Mouse (Mus musculus) neural tube, embryonic 12.5 days (tissue): ENCODE results near the gene Ntn1. TPM values are rescaled to one million over a fixed set of nuclear protein-coding genes. Genes with fewer than 3 reads are reported as not detected.

ENCODE experiments used
- ATAC-seq: fragments of 200-750 bp; cut with Nextera tagmentation; 2 replicates; pipeline ENCODE4 v1.8.0; 2017; ENCODE audit warnings: low read depth, mild to moderate bottlenecking, moderate TSS enrichment, moderate library complexity; ENCODE audit not compliant: low FRiP score
- H3K27ac ChIP-seq: fragments of 300-500 bp; sonication (generic); 2 replicates; pipeline ENCODE4 v1.5.1; 2016
- H3K27me3 ChIP-seq: fragments of 300-500 bp; sonication (generic); replicated peaks from 2 replicates; pipeline ENCODE4 v1.6.1; 2016; ENCODE audit warnings: mild to moderate bottlenecking
- H3K36me3 ChIP-seq: fragments of 300-500 bp; sonication (generic); 2 replicates; pipeline ENCODE4 v1.6.1; 2016; ENCODE audit warnings: mild to moderate bottlenecking
- H3K4me1 ChIP-seq: fragments of 300-500 bp; sonication (generic); 2 replicates; pipeline ENCODE4 v1.6.1; 2016
- H3K4me2 ChIP-seq: fragments of 300-500 bp; sonication (generic); replicated peaks from 2 replicates; pipeline ENCODE4 v1.6.1; 2016; ENCODE audit warnings: mild to moderate bottlenecking
- H3K4me3 ChIP-seq: fragments of 300-500 bp; sonication (generic); 2 replicates; pipeline ENCODE4 v1.5.1; 2016
- H3K9ac ChIP-seq: fragments of 300-500 bp; sonication (generic); 2 replicates; pipeline ENCODE4 v1.6.1; 2016; ENCODE audit warnings: mild to moderate bottlenecking
- H3K9me3 ChIP-seq: fragments of 300-500 bp; sonication (generic); 2 replicates; pipeline ENCODE4 v1.6.1; 2016; ENCODE audit warnings: mild to moderate bottlenecking
- WGBS: fragments of 180-500 bp; shearing (Covaris S2); methylation state at CpG from one replicate; pipeline ENCODE4 v1.1.7; 2016; 5-methylcytosine and 5-hydroxymethylcytosine counted together
- polyA plus RNA-seq: library from polyadenylated mRNA; unstranded; fragments of >200 nt; fragmentation: Nextera tagmentation; extraction: Ambion mirVana; gene quantifications from 2 replicates; pipeline ENCODE4 v1.2.1, GENCODE M21; 2016

Gene Ntn1
- 48.0 and 48.2 TPM in 2 replicates for polyA plus RNA-seq

GRCm38 (mm10) chr11:68400727-68401219, at the start of gene Ntn1:
Gene Ntn1, minus strand, starts transcription at chr11:68400823.
- H3K9ac ChIP-seq: peak within 1 kb of the TSS; percentile 64
- H3K4me1 ChIP-seq: peaks cover 24% of the 10 kb centered on the region
- 5% methylated on average over 11 of the region's 11 CpGs for WGBS
- peak within 1 kb of the TSS; percentile 47 for H3K4me3 ChIP-seq
- no peaks in the 10 kb centered on the region for H3K36me3 ChIP-seq
- peak within 1 kb of the TSS; percentile 91 for H3K4me2 ChIP-seq
- H3K27me3 ChIP-seq: peaks cover 42% of the 10 kb centered on the region
- no peak for ATAC-seq
- H3K27ac ChIP-seq: peak within 1 kb of the TSS; percentile 23; the same call in 1 of the 2 replicates
- no peaks in the 10 kb centered on the region for H3K9me3 ChIP-seq

GRCm38 (mm10) chr11:68448356-68448755, 47.7 kb upstream of the Ntn1 start:
- H3K4me1 ChIP-seq: peaks cover 11% of the 10 kb centered on the region; the same call in 1 of the 2 replicates
- no peaks in the 10 kb centered on the region for H3K27me3 ChIP-seq
- no peaks in the 10 kb centered on the region for H3K9me3 ChIP-seq
- no peak overlapping the region for H3K4me3 ChIP-seq
- no peak overlapping the region for H3K9ac ChIP-seq
- no peak overlapping the region for H3K27ac ChIP-seq
- no peak for ATAC-seq
- no peak overlapping the region for H3K4me2 ChIP-seq
- H3K36me3 ChIP-seq: no peaks in the 10 kb centered on the region
- WGBS: 90% methylated on average over 7 of the region's 7 CpGs

DNA sequence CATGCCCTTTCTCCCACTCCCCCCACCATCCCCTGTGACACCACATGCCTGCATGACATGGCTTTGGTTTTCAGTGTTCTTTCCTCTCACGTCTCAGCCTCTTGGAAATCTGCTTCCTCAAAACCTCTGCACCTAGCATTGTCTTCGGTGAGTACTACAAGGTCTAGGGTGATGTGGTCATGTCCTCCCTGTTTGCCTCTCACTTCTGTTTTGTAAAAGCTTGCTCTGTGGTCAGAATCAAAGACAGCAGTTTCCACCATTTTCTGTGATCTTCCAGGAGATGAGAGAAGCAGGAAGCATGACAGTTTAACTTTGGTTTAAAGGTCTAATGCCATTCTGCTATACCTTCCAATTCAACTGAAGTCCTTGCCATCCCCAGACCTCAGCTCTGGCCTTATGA, 46.6 kb upstream of the Ntn1 start:
- Histone ChIP-seq H3K9ac (no peak overlapping the region), H3K9me3 (no peaks in the 10 kb centered on the region), H3K36me3 (no peaks in the 10 kb centered on the region), H3K4me1 (peaks cover 11% of the 10 kb centered on the region; the same call in 1 of the 2 replicates), H3K27ac (no peak overlapping the region), H3K4me3 (no peak overlapping the region), H3K4me2 (no peak overlapping the region), H3K27me3 (no peaks in the 10 kb centered on the region)
- ATAC-seq: no peak
- WGBS: 92% methylated on average over 2 of the region's 2 CpGs

DNA sequence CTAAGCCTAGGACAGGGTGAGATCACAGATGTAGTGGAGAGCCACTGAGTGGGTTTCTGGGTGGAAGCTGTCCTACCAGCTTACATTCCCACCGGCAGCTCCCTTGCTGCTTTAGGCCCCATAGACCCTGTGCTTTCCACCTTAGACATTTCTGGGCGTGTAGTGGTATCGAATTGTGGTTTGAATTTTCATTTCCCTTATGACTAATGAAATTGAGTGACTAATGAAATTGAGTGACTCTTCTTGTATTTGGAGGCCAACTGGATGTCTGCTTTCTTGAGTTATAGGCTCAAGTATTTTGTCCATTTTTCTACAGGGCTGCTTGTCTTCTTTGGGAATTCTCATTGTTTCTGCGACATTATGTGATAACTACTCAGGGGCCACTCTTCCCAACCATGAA, 45.9 kb upstream of the Ntn1 start:
- Histone ChIP-seq H3K9me3 (no peaks in the 10 kb centered on the region), H3K9ac (no peak overlapping the region), H3K27me3 (no peaks in the 10 kb centered on the region), H3K4me2 (no peak overlapping the region), H3K4me3 (no peak overlapping the region), H3K4me1 (peaks cover 11% of the 10 kb centered on the region; the same call in 1 of the 2 replicates), H3K27ac (no peak overlapping the region), H3K36me3 (no peaks in the 10 kb centered on the region)
- 90% methylated on average over 4 of the region's 4 CpGs for WGBS
- ATAC-seq: no peak

DNA sequence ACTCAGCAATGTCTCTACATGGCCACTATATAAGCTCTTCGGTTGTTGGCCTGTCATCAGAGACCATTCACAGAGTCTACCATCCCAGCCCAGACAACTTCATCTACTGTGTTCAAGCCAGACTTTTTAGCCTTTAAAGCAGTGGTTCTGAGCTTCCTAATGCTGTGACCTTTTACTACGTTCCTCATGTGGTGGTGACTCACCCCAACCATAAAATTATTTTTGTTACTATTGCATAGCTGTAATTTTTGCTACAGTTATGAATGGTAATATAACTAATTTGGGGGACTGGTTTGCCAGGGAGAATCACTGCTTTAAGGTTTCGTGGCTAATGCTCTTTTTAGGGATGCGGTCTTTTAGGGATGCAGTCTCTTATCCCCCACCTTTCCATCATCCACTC, 45.3 kb upstream of the Ntn1 start:
- Histone ChIP-seq H3K4me1 (peaks cover 6% of the 10 kb centered on the region; the same call in 1 of the 2 replicates), H3K27me3 (no peaks in the 10 kb centered on the region), H3K9ac (no peak overlapping the region), H3K9me3 (no peaks in the 10 kb centered on the region), H3K27ac (no peak overlapping the region), H3K36me3 (no peaks in the 10 kb centered on the region), H3K4me2 (no peak overlapping the region), H3K4me3 (no peak overlapping the region)
- 91% methylated on average over 4 of the region's 4 CpGs for WGBS
- ATAC-seq: no peak

DNA sequence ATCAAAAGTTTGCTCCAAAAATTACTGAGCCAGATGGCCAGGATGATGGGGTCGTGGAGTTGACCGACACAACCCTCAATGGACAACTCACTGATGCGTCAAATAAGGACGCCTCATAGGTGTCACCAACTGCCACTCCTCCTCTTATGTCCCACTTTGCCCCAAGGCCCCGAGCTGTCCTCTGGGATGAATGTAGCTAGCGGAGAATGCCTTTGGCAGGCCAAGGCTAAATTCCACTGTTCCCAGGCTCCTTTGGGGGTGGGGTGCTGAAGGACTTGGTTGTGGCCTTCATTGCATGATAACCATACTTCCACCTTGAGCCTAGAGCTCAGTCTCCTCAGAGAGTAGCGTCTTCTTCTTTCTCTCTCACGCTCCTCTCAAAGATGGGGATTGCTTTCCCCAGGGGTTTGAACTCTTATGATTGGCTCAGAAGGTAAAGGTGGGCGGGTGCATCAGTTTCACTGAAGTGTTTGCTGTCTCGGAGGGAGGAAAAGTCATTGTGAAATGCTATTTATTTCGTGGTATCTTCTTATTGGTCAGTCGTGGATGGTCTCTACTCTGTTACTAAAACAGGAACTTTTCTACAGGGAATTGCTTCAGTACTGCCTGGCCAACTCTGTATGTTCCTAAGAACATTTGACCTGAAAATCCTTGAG, 42.5 kb upstream of the Ntn1 start:
- no peak overlapping the region for H3K4me2 ChIP-seq
- no peaks in the 10 kb centered on the region for H3K36me3 ChIP-seq
- H3K4me1 ChIP-seq: no peaks in the 10 kb centered on the region
- H3K9ac ChIP-seq: no peak overlapping the region
- no peak overlapping the region for H3K27ac ChIP-seq
- ATAC-seq: no peak
- H3K4me3 ChIP-seq: no peak overlapping the region
- no peaks in the 10 kb centered on the region for H3K27me3 ChIP-seq
- H3K9me3 ChIP-seq: no peaks in the 10 kb centered on the region
- 83% methylated on average over 12 of the region's 12 CpGs for WGBS

- no peaks in the 10 kb centered on the region for H3K4me1 ChIP-seq
- H3K4me3 ChIP-seq: no peak overlapping the region
- no peaks in the 10 kb centered on the region for H3K27me3 ChIP-seq
- H3K9me3 ChIP-seq: no peaks in the 10 kb centered on the region
- H3K9ac ChIP-seq: no peak overlapping the region
- H3K36me3 ChIP-seq: no peaks in the 10 kb centered on the region
- no peak for ATAC-seq
- 88% methylated on average over 8 of the region's 8 CpGs for WGBS
- H3K4me2 ChIP-seq: no peak overlapping the region
- no peak overlapping the region for H3K27ac ChIP-seq
These were observed 41.7 kb upstream of the Ntn1 start for GRCm38 (mm10) chr11:68442346-68442745.

- WGBS: 76% methylated on average over 5 of the region's 5 CpGs
- Histone ChIP-seq H3K9ac (no peak overlapping the region), H3K4me3 (no peak overlapping the region), H3K36me3 (no peaks in the 10 kb centered on the region), H3K27ac (no peak overlapping the region), H3K27me3 (no peaks in the 10 kb centered on the region), H3K4me2 (no peak overlapping the region), H3K9me3 (no peaks in the 10 kb centered on the region), H3K4me1 (no peaks in the 10 kb centered on the region)
- no peak for ATAC-seq
These were observed 40.3 kb upstream of the Ntn1 start for GRCm38 (mm10) chr11:68440965-68441364.

DNA sequence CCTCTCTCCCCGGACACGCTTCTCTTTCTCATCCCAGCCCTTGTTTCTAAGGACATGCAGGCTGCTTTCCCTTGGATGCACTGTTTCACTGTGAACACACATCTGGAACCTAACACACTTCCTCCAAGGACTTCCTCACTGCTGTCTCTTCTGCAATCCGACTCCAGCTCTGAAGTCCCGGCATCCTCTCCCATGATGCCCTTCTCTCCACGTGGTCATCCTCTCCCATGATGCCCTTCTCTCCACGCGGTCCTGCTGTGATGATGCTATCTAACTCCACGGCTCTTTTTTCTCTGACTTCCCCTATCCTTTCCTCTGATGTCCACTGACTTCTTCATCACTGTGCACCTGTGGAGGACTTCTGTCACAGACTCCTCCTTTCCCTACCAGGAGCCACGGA, 39.5 kb upstream of the Ntn1 start:
- no peak for ATAC-seq

DNA sequence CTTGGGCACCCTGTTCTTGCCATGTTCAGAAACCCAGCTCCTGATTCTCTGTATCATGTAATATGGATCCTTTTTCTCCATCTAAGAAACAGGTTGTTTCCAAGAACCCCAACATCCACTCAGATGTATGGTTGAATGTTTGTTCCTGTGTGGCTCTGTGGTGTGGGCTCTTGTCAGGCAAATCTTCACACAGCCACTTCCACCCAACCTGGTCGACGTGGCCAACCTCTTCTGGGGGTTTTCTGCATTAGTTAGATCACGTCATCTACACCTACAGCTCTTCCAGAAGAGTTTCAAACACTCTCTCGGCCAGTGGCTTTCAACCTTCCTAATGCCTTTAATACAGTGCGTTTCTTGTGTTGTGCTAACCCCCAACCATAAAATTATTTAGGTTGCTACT, 35.8 kb upstream of the Ntn1 start:
- Histone ChIP-seq H3K27ac (no peak overlapping the region), H3K9me3 (no peaks in the 10 kb centered on the region), H3K9ac (no peak overlapping the region), H3K27me3 (peaks cover 7% of the 10 kb centered on the region), H3K4me1 (peaks cover 8% of the 10 kb centered on the region), H3K36me3 (no peaks in the 10 kb centered on the region), H3K4me3 (no peak overlapping the region), H3K4me2 (no peak overlapping the region)
- 82% methylated on average over 5 of the region's 5 CpGs for WGBS
- no peak for ATAC-seq

More for the DNA sequence above, 39.5 kb upstream of the Ntn1 start:
- H3K4me2 ChIP-seq: no peak overlapping the region
- no peaks in the 10 kb centered on the region for H3K36me3 ChIP-seq
- H3K27me3 ChIP-seq: no peaks in the 10 kb centered on the region
- H3K4me1 ChIP-seq: no peaks in the 10 kb centered on the region
- WGBS: 81% methylated on average over 9 of the region's 9 CpGs
- no peak overlapping the region for H3K9ac ChIP-seq
- no peak overlapping the region for H3K4me3 ChIP-seq
- H3K9me3 ChIP-seq: no peaks in the 10 kb centered on the region
- no peak overlapping the region for H3K27ac ChIP-seq

GRCm38 (mm10) chr11:68435601-68436000, 35.0 kb upstream of the Ntn1 start:
- Histone ChIP-seq H3K36me3 (no peaks in the 10 kb centered on the region), H3K9ac (no peak overlapping the region), H3K9me3 (no peaks in the 10 kb centered on the region), H3K27ac (no peak overlapping the region), H3K27me3 (peaks cover 7% of the 10 kb centered on the region), H3K4me1 (peaks cover 8% of the 10 kb centered on the region), H3K4me3 (no peak overlapping the region), H3K4me2 (no peak overlapping the region)
- 90% methylated on average over 4 of the region's 4 CpGs for WGBS
- no peak for ATAC-seq

DNA sequence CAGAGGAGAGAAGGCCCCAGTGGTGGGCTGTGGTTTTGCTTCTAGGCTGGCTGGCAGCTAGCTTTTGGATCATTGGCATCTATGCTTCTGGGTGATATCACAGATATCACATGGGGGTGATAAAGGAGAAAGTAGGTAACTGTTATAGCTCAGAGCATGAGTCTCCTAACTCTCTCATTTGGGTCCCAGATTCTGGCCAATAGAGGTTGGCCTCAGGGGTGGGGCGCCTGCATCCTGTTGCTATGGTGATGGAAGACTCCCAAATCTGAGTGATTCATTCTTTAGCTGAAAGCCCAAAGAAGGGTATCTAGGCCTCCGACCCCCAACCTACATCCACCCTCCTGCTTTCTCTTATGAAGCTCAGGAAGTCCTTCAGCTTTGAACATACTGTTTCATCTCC, 34.1 kb upstream of the Ntn1 start:
- H3K4me3 ChIP-seq: no peak overlapping the region
- peaks cover 12% of the 10 kb centered on the region for H3K27me3 ChIP-seq
- peaks cover 8% of the 10 kb centered on the region for H3K4me1 ChIP-seq
- no peak overlapping the region for H3K4me2 ChIP-seq
- WGBS: 88% methylated on average over 2 of the region's 2 CpGs
- H3K9me3 ChIP-seq: no peaks in the 10 kb centered on the region
- no peaks in the 10 kb centered on the region for H3K36me3 ChIP-seq
- H3K9ac ChIP-seq: no peak overlapping the region; the same call in 1 of the 2 replicates
- no peak overlapping the region for H3K27ac ChIP-seq
- ATAC-seq: no peak

GRCm38 (mm10) chr11:68433534-68433933, 32.9 kb upstream of the Ntn1 start:
- no peak for ATAC-seq
- no peak overlapping the region for H3K4me3 ChIP-seq
- H3K36me3 ChIP-seq: no peaks in the 10 kb centered on the region
- WGBS: 87% methylated on average over 5 of the region's 5 CpGs
- no peaks in the 10 kb centered on the region for H3K9me3 ChIP-seq
- no peak overlapping the region for H3K27ac ChIP-seq
- H3K4me1 ChIP-seq: peaks cover 8% of the 10 kb centered on the region
- H3K9ac ChIP-seq: no peak overlapping the region
- H3K27me3 ChIP-seq: peaks cover 12% of the 10 kb centered on the region
- H3K4me2 ChIP-seq: no peak overlapping the region
